Mouse (Mus musculus) myocyte (in vitro differentiated cells): ENCODE measurements around the gene Eif4g3. TPM values are rescaled to one million over a fixed set of nuclear protein-coding genes. Genes with fewer than 3 reads are reported as not detected.

ENCODE experiments used
- H3K27me3 ChIP-seq: one replicate; pipeline ENCODE4 v1.6.1; 2011; ENCODE audit not compliant: control insufficient read depth, insufficient read depth, insufficient read length
- H3K36me3 ChIP-seq: one replicate; pipeline ENCODE4 v1.6.1; 2011; ENCODE audit not compliant: control insufficient read depth, insufficient read depth
- H3K4me2 ChIP-seq: one replicate; pipeline ENCODE4 v1.6.1; 2011; ENCODE audit warnings: low read depth, control low read depth
- H3K4me3 ChIP-seq: one replicate; pipeline ENCODE4 v1.5.1; 2011; ENCODE audit warnings: mild to moderate bottlenecking, control low read depth, moderate library complexity
- H3K79me2 ChIP-seq: one replicate; pipeline ENCODE4 v1.6.1; 2011; ENCODE audit not compliant: control insufficient read depth, insufficient read depth
- H3ac ChIP-seq: one replicate; pipeline ENCODE4 v1.6.1; 2011; ENCODE audit not compliant: control insufficient read depth, insufficient read length
- CEBPB ChIP-seq: IDR thresholded peaks from 2 replicates; pipeline ENCODE4 v1.6.1; 2011; ENCODE audit warnings: mild to moderate bottlenecking, moderate library complexity; ENCODE audit not compliant: poor library complexity, insufficient read depth, severe bottlenecking
- E2F4 ChIP-seq: IDR thresholded peaks from one replicate; pipeline ENCODE4 v1.6.1; 2011; ENCODE audit warnings: mild to moderate bottlenecking, control low read depth, moderate library complexity; ENCODE audit not compliant: insufficient read depth
- MAX ChIP-seq: IDR thresholded peaks from one replicate; pipeline ENCODE4 v1.6.1; 2011; ENCODE audit warnings: low read depth, mild to moderate bottlenecking, control low read depth
- MYOD1 ChIP-seq, 3 experiments: IDR thresholded peaks; one replicate each; pipeline ENCODE4 v1.6.1; 2011; ENCODE audit warnings: control low read depth in 2 of 3, low read depth in 2 of 3, mild to moderate bottlenecking in 2 of 3, moderate library complexity in 1 of 3; ENCODE audit not compliant: insufficient read length in 2 of 3, control insufficient read depth in 1 of 3
- MYOG ChIP-seq, 3 experiments: IDR thresholded peaks; one replicate each; pipeline ENCODE4 v1.6.1; 2011; ENCODE audit warnings: control low read depth in 2 of 3, low read depth in 2 of 3, mild to moderate bottlenecking in 2 of 3; ENCODE audit not compliant: insufficient read length in 2 of 3, control insufficient read depth in 1 of 3, insufficient read depth in 1 of 3
- POLR2A ChIP-seq: IDR thresholded peaks from one replicate; pipeline ENCODE4 v1.6.1; 2011; ENCODE audit warnings: low read depth, mild to moderate bottlenecking, control low read depth, moderate library complexity; ENCODE audit not compliant: insufficient read length
- POLR2AphosphoS2 ChIP-seq: IDR thresholded peaks from one replicate; pipeline ENCODE4 v1.6.1; 2011; ENCODE audit warnings: low read depth, control low read depth; ENCODE audit not compliant: insufficient read length
- REST ChIP-seq: IDR thresholded peaks from one replicate; pipeline ENCODE4 v1.6.1; 2011; ENCODE audit warnings: mild to moderate bottlenecking, control low read depth, moderate library complexity; ENCODE audit not compliant: insufficient read depth, insufficient read length
- SRF ChIP-seq: IDR thresholded peaks from one replicate; pipeline ENCODE4 v1.6.1; 2011; ENCODE audit warnings: low read depth; ENCODE audit not compliant: control insufficient read depth, insufficient read length
- TCF12 ChIP-seq: IDR thresholded peaks from one replicate; pipeline ENCODE4 v1.6.1; 2011; ENCODE audit warnings: mild to moderate bottlenecking, control low read depth; ENCODE audit not compliant: poor library complexity, insufficient read depth, severe bottlenecking
- TCF3 ChIP-seq: IDR thresholded peaks from one replicate; pipeline ENCODE4 v1.6.1; 2011; ENCODE audit warnings: low read depth, control low read depth; ENCODE audit not compliant: insufficient read length
- USF1 ChIP-seq: IDR thresholded peaks from one replicate; pipeline ENCODE4 v1.6.1; 2011; ENCODE audit warnings: low read depth, mild to moderate bottlenecking, control low read depth, moderate library complexity
- polyA plus RNA-seq: library from polyadenylated mRNA; unstranded; fragments of >200 nt; fragmentation: generic; extraction: Trizol; gene quantifications from one replicate; pipeline ENCODE4 v1.2.1, GENCODE M21; 2012; ENCODE audit warnings: missing spikeins

Eif4g3 gene
- polyA plus RNA-seq, 1 experiment = 32.9 TPM

DNA sequence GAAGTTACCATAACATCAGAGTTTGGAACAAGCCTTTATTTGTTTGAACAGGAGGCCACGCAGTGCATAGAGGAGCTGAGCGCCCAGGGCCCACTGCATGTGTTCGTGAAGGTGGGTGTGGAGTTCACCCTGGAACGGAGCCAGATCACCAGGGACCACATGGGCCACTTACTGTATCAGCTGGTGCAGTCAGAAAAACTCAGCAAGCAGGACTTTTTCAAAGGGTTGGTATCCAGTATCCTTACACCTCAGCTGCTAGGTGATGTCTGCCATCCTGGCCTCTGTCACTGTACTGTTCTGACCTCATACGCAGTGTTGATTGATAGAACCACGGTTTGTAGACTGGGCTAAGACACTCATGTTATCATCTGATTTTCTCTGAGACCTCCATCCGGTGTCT is 195.2 kb downstream of the Eif4g3 start:
- Histone ChIP-seq H3K27me3 (no peaks in the 10 kb centered on the region), H3ac (no peak overlapping the region), H3K4me3 (no peak overlapping the region), H3K79me2 (no peaks in the 10 kb centered on the region), H3K4me2 (no peak overlapping the region), H3K36me3 (peaks cover 35% of the 10 kb centered on the region)
- TF ChIP-seq POLR2A = no peak
- TF ChIP-seq TCF12 = no peak
- no peak for TF ChIP-seq MYOD1 (IDR thresholded peaks at IDR 0.05; ENCODE audit: control insufficient read depth in 1 of 3, insufficient read length in 2 of 3, low read depth in 2 of 3)

- no peaks in the 10 kb centered on the region for H3K27me3 ChIP-seq
- TF ChIP-seq SRF = no peak
- no peak for TF ChIP-seq TCF12
- TF ChIP-seq POLR2A = no peak
- no peak for TF ChIP-seq POLR2AphosphoS2
- no peak for TF ChIP-seq MYOD1 (IDR thresholded peaks at IDR 0.05; ENCODE audit: control insufficient read depth in 1 of 3, insufficient read length in 2 of 3, low read depth in 2 of 3)
- TF ChIP-seq MAX = no peak
- TF ChIP-seq USF1 = no peak
- no peak for TF ChIP-seq MYOG (IDR thresholded peaks at IDR 0.05; ENCODE audit: control insufficient read depth in 1 of 3, insufficient read depth in 1 of 3, insufficient read length in 2 of 3, low read depth in 2 of 3)
- TF ChIP-seq E2F4 = no peak
- TF ChIP-seq CEBPB = no peak
- TF ChIP-seq REST = no peak
- TF ChIP-seq TCF3 = no peak
- H3K36me3 ChIP-seq = peaks cover 53% of the 10 kb centered on the region
- no peak overlapping the region for H3K4me2 ChIP-seq
- H3K4me3 ChIP-seq = no peak overlapping the region
- H3K79me2 ChIP-seq = no peaks in the 10 kb centered on the region
- H3ac ChIP-seq = no peak overlapping the region
Observed at GRCm38 (mm10) chr4:138192561-138192960, 199.7 kb downstream of the Eif4g3 start.

DNA sequence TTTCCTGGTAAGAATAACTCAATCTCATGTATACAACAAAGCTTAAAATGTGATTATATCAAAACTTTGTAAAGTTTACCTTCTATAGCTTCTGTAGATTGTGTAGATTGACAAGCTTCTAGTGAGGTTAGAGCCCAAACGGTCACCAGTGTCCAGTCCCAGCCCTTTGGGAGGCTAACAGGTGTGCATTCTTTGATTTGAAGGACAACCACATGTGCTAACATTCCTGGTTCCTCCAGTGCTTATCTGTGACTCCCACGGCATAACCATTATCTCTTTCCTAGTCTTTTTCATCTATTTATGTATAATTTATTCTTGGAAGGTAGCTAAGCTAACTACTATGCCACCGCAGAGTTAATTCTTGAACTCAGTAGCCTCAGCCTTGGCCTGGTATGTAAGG is 207.9 kb downstream of the Eif4g3 start:
- TF ChIP-seq POLR2A = no peak
- TF ChIP-seq MYOD1 (IDR thresholded peaks at IDR 0.05; ENCODE audit: control insufficient read depth in 1 of 3, insufficient read length in 2 of 3, low read depth in 2 of 3) = peak; percentile 89 to 95 (median 90)
- peak; percentile 85 for TF ChIP-seq TCF12
- TF ChIP-seq REST = no peak
- peak; percentile 30 for TF ChIP-seq TCF3
- no peak for TF ChIP-seq USF1
- peak in 2 of 3 experiments; percentile 65 to 71 for TF ChIP-seq MYOG (IDR thresholded peaks at IDR 0.05; ENCODE audit: control insufficient read depth in 1 of 3, insufficient read depth in 1 of 3, insufficient read length in 2 of 3, low read depth in 2 of 3)
- Histone ChIP-seq H3K4me3 (no peak overlapping the region), H3K27me3 (no peaks in the 10 kb centered on the region), H3K36me3 (peaks cover 35% of the 10 kb centered on the region), H3K4me2 (peak overlapping the region; percentile 2), H3ac (no peak overlapping the region), H3K79me2 (no peaks in the 10 kb centered on the region)

DNA sequence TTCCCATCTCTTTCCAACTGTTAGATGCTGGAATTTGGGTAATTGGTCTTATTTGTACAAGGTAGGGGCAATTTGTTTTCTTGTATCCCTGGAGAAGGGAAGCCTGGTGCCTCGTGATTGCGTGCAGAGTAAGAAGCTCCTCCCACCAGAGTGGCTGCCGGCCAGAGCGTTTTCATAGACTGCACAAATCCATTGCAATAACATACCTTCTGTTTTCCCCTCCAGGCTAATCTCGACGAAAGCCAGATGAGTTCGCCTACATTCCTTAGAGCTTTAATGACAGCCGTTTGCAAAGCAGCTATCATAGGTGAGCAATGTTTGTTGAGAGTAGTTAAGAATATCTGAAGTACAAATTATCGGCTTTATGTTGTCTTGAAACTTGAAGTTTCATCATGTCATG is 208.9 kb downstream of the Eif4g3 start:
- Histone ChIP-seq H3K4me2 (no peak overlapping the region), H3K79me2 (no peaks in the 10 kb centered on the region), H3K4me3 (no peak overlapping the region), H3K27me3 (no peaks in the 10 kb centered on the region), H3K36me3 (peaks cover 35% of the 10 kb centered on the region), H3ac (no peak overlapping the region)
- no peak for TF ChIP-seq TCF3
- TF ChIP-seq REST = no peak
- no peak for TF ChIP-seq MYOG (IDR thresholded peaks at IDR 0.05; ENCODE audit: control insufficient read depth in 1 of 3, insufficient read depth in 1 of 3, insufficient read length in 2 of 3, low read depth in 2 of 3)
- TF ChIP-seq E2F4 = no peak
- TF ChIP-seq MAX = no peak
- no peak for TF ChIP-seq MYOD1 (IDR thresholded peaks at IDR 0.05; ENCODE audit: control insufficient read depth in 1 of 3, insufficient read length in 2 of 3, low read depth in 2 of 3)
- TF ChIP-seq POLR2A = no peak
- no peak for TF ChIP-seq POLR2AphosphoS2
- no peak for TF ChIP-seq USF1
- TF ChIP-seq CEBPB = no peak
- TF ChIP-seq TCF12 = no peak
- no peak for TF ChIP-seq SRF

DNA sequence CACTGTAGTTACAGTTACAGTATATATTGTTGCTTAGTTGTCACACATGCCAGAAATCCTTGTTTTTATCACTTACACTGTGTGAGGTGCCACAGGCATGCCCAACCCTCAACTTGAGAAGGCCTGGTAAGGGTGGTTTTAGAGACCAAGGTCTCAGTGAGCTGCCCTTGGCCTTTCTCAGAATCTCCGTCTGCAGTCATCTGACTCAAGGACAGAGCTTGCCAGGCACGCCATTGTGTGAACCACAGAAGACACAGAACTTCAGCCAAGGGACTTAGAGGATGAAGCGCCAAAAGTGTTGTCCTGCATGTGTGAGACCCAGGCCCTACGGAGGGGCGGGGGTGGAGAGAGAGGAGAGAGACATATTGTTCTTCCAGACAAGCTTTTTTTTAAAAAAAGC is 217.3 kb downstream of the Eif4g3 start:
- TF ChIP-seq TCF12 (no peak), TCF3 (no peak), MYOG (IDR thresholded peaks at IDR 0.05; ENCODE audit: control insufficient read depth in 1 of 3, insufficient read depth in 1 of 3, insufficient read length in 2 of 3, low read depth in 2 of 3) (no peak), E2F4 (no peak), CEBPB (no peak), POLR2AphosphoS2 (no peak), MYOD1 (IDR thresholded peaks at IDR 0.05; ENCODE audit: control insufficient read depth in 1 of 3, insufficient read length in 2 of 3, low read depth in 2 of 3) (no peak), USF1 (no peak), POLR2A (no peak), REST (no peak), SRF (no peak), MAX (no peak)
- H3K79me2 ChIP-seq = no peaks in the 10 kb centered on the region
- H3K4me2 ChIP-seq = no peak overlapping the region
- no peaks in the 10 kb centered on the region for H3K27me3 ChIP-seq
- no peak overlapping the region for H3K4me3 ChIP-seq
- no peak overlapping the region for H3ac ChIP-seq
- peaks cover 10% of the 10 kb centered on the region for H3K36me3 ChIP-seq
